Mouse (Mus musculus): ENCODE measurements at regions not wholly inside any gene's neighbourhood (a gene's known extent, or its start where the extent isn't known, plus 50 kb on each side); places are given as distances from the start of the nearest gene placed in this dataset.

DNA sequence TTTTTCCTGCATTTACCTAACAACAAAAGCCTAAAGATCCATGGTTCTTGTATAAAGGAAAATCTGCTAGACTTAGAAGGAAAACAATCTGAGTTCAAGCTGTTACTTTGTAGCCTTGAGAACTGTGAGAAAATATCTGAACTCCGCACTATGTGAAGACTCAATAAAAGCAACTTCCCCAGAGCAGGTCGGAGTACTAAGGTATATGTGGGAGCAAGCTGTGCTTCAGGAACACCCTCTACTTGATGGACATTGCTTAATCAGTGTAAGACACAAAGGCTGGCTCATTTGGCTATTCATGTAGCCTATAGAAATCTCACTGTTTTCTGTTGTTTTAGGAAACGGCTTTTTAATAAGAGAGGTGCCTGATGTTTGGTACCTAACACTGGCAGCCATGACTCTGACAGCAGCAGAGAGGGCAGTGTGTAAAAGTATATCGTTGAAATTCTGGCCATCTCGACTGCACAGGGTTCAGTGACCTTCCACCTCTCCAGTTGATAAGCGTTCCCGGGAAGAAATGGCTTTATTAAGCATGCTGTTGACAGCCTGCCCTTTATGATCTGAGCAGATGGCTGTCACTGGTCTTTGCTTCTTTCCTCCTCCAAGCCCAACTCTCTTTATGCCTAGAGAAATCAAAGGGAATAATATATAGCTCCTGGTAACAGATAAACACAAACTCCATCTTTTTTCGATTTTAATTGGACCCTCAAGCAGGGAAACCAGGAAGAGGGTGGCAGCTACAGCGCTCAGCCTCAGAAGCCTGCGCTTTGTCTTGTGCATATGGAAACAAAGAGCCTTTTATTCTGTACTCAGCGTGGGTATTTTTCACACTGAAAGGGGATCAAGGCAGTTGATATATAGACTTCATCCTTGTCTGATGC lies 443.7 kb upstream of the Sel1l start:
- DNase-seq, result no peak

DNA sequence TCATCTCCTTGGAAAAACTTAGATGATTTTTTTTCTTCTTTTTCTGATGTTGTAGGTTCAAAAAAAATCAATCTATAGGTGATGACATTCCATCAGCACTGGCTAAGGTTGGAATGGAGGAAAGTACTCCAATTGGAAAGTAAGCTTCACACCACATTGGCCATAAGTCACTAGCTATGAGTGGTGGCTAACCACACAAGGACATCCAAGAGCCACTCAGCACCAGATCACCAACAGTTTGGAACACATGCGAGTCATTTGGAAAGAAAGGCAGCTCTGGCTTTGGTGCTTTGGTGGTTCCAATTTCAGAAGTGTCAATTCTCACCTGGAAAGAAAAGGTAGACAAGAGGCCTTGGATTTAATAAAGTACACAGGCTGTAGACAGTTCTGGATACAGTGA lies 442.5 kb upstream of the Sel1l start:
- no peak for DNase-seq

DNA sequence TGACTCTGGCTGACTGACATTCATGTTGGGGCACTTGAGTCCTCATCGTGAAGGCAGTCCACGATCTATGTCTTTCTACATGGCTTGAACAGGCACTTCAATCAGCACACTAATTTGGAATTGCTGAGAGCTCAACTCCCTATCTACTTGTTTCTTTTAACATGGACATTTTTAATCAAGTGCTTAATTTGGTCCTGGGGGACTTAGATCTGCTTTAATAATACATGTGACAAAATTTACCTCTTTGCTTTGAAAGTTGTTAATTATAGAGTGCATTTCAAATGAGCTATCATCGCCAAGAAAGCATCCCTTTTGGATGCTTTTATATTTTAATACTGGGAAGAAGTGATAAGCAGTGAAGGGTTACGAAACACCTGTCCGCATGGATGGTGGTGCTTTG lies 436.6 kb upstream of the Sel1l start:
- no peak for DNase-seq

DNA sequence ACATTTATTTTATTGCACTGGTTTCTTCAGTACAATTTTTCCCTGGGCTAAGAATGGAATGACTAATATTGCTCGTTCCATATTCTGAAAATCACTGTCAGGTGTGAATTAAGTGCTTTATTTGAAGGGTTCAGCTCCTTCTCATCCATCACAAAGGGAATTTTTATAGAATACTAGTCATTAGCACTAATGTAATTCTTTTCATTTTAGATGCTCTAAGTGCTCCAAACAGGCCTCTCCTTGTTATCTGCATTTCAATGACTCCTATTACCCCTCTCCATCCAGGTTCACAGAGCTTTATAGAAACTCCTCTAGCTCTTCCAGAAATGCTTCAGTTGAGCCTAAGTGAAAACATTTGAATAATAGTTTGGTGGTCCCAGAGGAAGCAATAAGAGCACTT lies 431.5 kb upstream of the Sel1l start:
- no peak for DNase-seq

DNA sequence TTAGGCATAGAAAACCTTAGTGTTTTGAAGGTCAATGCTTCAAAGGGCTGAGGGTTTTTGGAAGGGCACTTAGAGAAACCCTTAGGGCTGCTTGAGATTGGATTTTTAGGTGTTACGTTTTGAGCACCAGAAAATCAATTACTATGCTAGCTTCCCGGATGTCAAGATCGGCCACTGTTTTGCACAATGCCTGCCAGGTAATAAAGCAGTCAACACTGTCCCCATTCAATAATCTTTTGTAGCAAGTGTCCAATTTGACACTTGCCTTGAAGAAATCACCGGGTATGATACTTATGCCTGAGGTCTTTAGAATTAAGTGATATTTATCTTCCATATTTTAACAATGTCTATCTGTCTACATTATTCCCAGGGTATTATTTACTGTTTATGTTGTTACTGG lies 403.0 kb upstream of the Sel1l start:
- DNase-seq, result no peak

DNA sequence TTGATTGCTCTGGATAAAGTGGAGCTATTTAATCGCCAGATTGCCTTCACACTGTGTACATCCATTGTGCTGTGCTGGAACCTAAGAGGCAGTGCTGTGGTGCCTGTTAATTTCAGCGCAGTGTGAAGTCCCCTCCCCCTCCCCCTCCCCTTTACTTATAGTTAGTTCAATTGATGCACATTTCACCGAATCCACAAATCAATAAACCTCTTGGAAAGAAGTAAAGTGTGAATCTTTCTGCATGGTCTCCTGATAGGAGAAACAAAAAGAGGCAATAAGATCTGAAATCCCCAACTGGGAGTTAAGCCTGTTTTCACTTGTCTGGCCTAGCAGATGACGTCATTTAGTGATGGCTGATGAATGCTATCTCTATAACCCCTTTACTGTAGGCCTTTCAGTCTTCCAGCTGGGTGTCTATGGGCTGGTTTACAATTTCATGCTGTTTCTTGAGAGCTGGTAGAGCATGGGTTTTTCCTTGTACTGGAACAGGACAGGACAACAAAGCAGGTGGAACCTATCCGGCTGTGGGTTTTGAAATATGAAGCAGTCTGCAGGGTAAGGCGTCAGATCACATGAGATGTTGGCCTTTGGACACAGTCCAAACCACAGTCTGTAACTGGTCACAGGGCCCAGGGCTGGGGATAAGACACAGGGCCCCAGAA lies 398.0 kb upstream of the Sel1l start:
- DNase-seq, result no peak

DNA sequence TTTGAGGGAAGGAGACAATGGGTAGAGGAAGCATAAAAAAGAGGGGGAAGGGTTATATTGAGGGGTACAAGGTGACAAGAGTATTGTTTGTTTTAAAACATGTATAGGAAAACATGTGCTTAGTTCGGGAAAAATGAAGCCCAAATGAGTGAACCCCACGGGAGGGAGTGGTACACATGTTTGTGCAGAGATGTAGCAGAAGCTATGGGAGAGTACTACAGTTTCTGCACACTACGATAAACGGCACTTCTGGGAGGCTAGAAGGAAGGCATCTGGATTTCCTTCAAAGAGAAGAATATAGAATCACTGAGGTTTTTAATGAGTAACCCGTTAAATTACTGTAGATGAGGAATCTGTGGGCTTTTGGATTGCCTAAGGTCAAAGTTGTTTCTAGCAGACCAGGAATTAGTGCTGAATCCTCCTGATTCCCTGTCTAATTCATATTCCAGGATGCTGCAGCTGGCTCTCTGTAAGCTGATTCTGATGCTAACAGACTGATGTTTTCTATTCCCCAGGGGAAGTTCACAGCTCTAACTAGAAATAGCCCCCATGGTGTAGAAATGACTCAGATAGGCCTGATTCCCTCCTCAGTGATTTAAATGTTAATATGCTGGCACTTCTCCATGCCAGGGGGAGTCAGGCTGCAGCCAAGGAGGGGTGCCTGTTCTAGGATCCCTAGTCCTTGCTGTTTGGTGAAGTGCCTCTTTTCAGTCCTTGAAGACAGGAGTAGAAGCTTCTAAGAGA lies 391.2 kb upstream of the Sel1l start:
- DNase-seq, result no peak

DNA sequence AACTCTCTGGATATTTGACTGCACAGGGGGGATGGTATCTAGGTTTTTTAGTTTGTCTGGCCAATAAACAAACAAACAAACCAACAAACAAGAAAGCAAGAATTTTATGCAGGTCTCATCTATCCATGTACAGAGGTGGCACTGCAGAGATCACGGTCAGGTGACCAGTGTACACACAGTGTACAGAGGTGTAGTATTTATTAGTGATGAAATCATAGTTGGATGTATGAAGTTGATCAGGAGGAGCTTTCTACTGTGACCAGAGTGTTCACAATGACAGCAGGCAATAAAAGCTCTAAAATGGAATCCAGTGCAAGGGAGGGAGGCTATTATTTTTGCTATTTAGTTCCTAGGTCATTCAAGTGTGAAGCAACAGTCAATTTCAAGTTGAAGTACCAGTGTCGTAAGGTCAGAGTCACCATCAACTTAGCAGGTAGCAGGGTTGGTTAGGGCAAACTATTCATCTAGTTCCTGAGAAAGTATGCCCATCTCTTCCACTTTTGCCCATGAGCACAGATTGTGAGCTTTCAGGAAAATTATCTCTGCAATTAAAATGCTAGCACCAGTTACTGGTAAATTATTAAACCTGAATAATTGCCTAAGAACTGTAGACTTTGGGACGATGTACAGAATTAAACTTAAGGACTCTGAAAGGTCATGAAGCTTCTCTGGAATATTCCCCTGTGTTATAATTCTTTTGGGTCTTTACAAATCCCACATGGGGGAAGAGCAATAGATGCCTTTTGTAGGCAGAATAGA lies 384.9 kb upstream of the Sel1l start:
- no peak for DNase-seq

DNA sequence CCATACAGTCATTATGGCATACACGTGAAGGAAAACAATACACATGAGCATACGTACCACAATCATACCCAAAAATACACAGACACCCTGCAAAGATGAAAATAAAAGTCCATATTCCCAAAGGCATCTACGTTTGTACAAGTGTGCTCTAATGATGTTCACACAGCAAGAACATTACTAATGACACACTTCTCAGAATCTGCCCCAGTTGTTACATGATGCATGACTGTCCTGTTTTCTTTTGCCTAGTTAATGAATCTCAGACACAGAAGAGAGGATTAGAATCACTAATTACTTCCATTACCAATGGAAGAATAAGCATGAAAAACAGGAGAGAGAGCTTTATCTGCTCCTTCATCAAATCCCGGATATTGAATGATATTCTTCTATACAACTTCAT lies 379.6 kb upstream of the Sel1l start:
- DNase-seq, result no peak

DNA sequence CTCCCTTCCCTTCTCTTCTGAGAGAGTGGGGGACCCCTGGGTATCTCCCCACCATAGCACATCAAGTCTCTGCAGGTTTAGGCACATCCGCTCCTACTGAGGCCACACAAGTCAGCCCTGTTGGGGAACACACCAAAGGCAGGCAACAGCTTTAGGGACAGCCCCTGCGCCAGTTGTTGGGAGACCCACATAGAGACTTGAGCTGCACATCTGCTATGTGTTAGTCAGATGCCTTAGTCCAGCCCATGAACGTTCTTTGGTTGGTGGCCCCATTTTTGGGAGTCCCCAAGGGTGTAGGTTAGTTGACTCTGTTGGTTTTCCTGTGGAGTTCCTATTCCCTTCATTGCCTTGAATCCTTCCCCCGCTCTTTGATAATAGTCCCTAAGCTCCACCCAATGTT lies 354.4 kb upstream of the Sel1l start:
- DNase-seq, result no peak

DNA sequence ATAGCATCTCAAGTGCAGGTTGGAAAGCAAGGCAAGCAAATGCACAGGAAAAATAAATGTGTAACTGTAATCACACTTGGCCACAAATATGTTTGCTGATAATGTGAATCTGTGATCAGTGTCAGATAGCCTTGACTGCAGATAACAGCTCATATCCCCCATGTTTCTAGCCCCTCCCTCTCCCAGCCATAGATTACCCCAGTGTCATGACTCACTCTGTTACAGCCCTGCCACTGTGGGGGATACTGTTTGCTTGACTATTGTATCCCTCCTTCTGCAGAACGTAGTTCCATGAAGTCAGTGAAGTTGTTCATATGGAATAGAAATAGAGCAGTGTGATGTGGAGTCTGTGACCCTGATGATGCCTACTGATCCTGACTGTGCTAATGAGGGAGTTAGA lies 351.6 kb upstream of the Sel1l start:
- DNase-seq, result no peak

DNA sequence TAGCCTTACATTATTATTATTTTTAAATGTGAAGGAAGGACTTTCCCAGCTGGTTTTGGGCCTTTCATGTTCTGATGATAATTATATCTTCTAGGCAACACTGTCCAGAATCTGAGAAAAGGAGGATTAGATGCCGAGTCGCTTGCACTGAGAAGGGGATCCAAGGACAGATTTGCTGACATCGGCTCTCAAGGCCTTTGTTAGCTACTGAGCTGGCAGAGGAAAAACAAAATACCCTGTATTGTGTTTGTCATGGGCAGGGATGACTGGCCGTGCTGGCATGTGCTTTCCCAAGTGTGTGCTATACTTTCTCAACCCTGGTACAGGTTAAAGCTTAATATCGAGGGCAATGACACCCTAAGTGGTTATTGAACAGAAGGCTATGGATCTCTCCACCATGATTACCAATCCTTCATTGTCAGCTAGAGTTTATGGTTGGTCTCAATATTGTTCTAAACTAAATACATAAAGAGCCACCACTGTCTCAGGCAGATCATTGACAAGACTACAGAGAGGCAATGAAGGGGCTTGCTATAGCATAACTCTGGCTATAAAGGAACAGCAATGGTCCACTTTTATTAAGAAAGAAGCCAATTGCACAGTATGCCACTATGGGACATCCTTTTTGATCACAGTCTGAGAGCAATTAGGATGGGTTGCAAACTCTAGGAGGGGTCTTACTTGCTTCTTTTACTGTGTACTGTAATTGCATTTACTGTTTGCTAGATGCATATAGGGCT lies 350.0 kb upstream of the Sel1l start:
- no peak for DNase-seq

DNA sequence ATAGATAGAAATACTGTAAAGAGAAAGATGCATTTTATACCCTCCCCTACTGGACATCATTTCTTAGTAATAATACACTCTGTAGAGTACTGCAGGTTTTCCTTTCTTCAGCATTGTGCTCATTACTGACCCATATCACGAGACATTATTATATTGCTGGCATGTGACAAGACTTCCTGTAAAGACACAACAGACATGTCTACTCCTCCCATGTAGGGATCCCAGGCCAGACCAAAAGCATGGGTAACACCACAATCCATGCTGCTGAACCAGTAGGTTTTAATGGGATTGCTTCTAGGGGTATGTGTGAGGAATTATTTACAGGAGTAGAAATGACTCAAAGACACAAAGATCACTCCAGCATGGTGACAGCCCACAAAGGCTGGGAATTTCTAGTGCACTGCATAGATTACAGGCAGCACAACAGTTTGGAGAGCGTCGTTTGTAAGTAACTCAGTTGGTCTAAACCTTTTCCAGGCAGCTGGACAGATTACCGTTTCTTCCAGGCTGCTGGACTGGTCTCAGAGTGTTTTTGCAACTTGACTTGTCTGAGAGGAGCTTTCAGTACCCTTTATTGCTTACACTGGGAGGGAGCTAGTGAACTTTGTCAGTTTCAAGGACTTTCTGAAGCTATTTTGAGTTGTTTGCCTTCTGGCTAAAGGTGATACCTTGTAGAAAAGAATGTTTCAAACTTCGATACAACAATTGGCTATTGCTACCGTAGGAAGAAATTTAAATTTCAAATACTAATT lies 345.2 kb upstream of the Sel1l start:
- DNase-seq, result no peak

DNA sequence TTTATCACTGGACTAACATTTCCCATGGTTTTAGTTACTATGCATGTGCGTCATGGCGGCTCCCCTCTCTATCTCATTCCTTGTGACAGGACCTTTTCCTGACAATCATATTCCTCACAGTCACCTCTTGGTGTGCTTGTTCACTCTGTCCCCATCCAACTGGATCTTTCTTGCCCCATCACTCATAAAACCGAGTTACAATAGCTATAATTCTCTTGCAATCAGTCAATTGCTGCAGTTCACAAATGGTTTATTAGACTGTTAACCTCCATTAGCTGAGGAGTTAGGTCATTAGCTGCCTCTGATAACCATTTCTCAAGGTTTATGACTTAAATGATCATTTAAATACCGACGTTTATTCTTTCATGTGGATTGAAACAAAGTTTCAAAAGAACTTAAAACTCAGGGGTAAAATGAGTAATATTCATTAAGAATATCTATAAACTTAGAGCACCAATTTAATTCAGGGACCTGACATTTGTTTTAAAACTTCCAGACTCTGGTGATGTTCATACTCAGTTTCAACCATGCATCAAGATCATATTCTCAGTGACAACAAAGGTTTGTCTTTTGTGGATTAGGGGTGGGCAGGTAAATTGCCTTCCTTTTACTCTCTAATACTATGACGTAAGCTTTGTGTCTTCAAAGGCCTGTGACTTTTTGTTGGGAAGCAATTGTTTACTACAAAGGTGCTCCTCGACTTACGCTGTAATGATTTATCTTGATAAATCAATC lies 344.4 kb upstream of the Sel1l start:
- DNase-seq, result no peak

DNA sequence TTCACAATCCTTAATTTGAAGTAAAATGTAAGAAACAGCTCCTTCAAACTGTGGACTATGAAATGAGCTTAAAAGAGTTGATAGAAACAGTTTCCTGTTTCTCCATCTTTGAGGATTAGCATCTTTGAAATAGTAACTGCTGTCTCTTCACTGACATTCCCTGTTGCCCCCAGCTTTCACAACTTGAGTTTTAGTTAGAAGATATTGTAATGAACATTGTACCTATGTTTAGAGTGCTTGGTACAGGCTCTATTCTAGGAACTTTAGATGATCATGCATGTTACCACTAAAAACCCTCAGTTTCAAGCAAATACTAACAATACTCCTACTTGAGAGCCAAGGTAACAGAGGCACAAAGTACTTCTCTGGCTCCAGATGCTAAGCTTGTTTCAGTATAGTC lies 340.1 kb upstream of the Sel1l start:
- DNase-seq, result no peak

DNA sequence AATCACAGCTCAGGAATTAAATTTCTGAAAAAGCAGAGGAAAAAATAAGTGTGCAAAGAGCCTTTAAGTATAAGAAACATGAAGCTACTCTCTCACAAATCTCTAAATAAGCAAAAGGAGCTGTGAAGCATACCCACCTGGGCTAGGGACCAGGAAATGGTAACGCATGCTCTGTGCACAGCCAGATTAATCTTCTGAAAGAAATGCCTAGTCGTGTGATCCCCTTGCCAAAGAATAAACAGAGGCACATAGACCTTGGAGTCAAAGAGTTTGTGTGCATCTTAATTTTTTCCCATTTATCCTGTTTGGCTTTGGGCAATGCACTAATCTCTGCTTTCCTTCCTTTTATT lies 338.2 kb upstream of the Sel1l start:
- DNase-seq, result no peak

DNA sequence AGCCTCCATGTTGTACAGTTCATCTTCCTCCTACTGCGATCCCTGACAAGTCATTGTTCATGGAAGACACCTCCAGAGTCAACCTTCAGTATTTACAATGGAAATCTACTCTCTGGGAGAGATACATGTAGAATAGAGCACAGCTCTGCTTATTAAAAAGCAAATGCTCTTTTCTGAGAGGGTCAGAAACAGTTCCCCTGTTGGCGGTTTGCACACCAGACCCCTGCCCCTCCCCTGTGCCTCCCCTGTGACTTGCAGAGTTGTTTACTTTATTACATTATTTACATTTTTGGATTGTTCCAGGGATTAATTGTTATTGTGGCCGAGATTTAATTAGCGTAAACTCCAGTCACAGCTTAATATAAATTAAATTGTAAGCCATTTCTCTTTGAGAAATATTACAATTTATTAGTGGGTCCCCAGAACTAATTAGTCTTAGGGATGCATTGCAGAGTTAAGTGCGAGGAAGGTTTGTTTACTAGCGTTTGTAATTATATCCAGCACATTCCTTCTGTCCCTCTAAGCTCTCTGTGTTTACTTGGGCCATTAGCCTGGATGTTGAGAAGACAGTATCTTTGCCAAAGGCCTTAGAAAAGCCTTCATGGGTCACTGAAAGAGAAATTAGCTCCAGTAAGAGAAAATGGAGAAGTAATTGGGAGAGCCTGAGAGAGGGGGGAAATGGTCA lies 337.6 kb upstream of the Sel1l start:
- no peak for DNase-seq

DNA sequence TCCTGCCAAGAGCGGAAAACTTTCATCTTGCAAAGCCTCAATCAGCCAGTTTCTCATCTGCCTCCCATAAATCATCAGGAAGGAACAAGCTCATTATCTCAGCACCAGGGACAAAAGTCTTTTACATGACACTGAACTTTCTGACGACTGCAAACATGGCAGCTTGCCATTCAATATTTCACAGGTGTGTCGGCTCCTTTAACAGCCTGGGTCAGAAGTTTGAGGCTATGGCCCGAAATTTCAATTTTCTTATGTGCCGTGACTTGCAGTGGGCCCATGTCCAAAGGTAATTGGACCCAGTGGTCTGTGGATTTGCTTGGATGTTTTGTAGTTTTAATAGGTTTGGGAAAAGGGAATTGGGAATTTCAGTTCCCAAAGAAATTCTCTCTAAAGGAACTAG lies 330.3 kb upstream of the Sel1l start:
- no peak for DNase-seq

DNA sequence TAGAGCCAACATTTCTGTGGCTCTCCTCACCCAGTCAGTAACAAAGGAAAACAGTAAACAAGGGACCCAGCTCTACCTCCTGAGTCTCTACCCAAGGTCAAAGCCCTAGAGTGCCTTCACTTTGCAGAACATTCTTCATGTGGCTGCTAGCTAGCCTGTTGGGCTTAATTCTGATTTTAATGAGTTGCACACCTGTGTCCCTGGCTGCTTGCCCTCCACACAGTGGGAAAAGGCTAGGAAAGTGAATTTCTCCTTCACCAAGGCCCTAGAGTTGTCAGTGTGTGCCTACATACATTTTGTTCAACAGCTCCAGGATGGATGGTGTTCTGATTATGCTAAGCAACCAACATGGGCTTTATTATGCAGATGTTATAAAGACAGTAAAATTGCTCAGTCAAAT lies 307.8 kb upstream of the Sel1l start:
- no peak for DNase-seq

DNA sequence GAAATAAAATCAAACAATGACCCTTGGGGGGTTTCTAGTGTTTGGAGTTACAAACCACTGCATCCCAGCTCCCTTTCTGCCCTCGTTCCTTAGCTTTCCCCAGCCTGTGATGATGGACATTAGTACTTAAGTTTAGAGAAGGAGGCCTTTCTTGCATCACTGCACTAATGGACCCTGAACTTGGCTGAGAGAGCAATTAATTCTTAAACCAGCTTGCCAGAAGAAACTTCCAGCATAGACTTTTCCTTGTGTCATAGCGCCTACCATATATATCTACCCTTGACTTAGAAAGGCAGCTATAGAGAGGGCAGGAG lies 303.9 kb upstream of the Sel1l start:
- DNase-seq, result no peak
